Mouse (Mus musculus) erythroblast, embryonic 14.5 days (primary cell): ENCODE measurements around the gene Orc1.

Source experiments
- GATA1 ChIP-seq: IDR thresholded peaks from 2 replicates; pipeline ENCODE4 v1.6.1; 2012; ENCODE audit warnings: low read length, inconsistent platforms, mixed read lengths
- TAL1 ChIP-seq: IDR thresholded peaks from 3 replicates; pipeline ENCODE4 v1.6.1; 2012; ENCODE audit warnings: low read length, inconsistent platforms, mixed read lengths

DNA sequence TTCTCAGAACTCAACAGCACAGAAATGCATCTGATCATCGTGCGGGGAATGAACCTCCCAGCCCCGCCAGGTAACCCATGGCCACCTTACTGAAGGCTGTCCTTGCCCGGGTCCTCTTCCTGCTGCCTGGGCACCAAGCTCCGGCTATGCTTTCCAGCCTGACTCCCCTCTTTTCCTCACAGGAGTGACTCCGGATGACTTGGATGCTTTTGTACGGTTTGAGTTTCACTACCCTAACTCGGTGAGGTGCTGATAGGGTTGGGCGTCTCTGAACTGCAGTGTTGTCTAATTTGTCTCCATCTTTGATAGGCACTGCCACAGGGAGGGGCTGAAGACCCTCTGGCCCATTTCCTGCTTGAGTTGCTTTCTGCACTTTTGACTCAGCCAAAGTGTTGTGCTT lies 50.9 kb downstream of the Orc1 start:
- TF ChIP-seq TAL1: no peak
- no peak for TF ChIP-seq GATA1
